Mouse (Mus musculus): ENCODE measurements around the gene Ap3b1. TPM values are rescaled to one million over a fixed set of nuclear protein-coding genes. Genes with fewer than 3 reads are reported as not detected.

The Ap3b1 gene
- total RNA-seq, 2 experiments from 2014 or later = 29.4 to 31.8 TPM

DNA sequence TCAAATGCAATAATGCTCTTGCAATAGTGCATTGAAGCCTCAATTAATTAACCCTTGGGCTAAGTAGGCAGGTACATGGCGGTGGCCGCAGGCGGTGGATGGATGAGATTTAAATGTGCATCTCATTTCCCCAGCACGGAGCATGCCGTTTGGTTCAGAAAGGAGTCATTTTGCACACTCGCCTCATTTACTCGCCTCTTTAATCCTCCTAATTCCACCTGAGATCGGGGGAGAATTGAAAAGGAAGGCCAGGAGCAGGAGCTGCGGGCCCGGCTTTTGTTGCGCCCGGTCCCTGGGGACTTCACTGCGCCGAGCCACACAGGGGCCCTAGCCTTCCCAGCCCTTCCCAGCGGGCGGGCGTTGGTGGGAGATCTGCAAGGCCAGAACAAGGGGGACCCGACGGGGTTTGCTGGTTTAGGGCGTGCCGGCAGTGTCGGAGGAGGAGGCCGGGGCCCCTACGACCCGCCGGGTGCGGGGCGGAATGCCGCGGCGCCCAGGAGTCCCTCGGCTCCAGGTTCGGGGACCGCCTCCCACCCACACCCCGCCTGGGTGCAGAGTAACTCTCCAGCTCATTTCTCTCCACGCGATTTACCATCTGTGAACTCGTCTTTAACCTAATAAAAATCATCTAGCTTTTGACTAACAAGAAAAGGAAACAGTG lies 237.1 kb downstream of the Ap3b1 start:
- peak; percentile 6 for DNase-seq

DNA sequence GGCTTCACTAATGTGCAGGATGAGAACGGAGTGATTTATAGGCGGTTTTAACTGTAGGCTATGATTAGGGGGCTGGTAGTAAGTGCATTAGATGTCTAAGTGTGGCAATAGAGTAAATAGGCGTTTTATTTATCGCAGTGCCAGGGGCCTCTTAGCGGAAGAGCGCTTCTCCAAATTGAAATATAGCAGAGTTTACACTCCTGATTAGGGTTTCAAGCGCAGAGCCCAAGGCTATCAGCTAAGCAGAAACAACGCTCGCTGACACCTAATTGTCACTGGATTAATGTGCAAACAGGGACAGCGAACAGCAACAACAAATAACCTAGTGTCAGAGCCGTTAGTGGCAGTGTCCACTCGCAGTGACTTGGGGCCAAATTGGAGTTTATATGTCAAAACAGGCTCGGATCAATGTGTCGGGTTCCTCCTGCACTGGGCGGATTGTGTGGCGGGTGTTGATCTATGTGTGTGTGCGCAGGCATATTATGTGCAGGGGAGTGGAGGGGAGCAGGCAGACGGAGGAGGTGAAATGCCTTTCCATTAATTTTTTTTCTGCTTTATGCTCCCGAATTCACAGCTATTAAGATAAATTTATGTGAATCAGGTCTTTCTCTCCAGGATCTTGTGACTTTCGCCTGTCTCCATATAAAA lies 237.8 kb downstream of the Ap3b1 start:
- no peak for DNase-seq

DNA sequence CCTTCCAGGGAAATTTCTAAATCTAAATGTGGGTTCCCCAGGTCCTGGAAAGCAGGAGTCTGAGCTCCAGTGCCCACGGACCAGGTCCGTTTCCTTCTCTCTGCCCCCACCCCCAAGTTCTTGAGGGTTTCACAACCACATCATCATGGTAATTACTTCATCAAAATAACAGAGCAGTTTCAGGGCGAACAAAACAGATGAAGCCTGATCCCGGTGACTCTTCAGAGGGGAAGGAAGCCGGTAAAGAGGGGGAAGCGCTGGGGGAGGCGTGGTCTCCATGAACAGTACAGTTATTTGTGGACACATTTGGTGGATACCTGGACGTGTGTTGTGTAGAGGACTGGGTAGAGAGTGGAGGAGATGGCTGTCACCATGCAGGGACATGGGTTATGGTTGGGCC lies 241.0 kb downstream of the Ap3b1 start:
- DNase-seq = no peak

DNA sequence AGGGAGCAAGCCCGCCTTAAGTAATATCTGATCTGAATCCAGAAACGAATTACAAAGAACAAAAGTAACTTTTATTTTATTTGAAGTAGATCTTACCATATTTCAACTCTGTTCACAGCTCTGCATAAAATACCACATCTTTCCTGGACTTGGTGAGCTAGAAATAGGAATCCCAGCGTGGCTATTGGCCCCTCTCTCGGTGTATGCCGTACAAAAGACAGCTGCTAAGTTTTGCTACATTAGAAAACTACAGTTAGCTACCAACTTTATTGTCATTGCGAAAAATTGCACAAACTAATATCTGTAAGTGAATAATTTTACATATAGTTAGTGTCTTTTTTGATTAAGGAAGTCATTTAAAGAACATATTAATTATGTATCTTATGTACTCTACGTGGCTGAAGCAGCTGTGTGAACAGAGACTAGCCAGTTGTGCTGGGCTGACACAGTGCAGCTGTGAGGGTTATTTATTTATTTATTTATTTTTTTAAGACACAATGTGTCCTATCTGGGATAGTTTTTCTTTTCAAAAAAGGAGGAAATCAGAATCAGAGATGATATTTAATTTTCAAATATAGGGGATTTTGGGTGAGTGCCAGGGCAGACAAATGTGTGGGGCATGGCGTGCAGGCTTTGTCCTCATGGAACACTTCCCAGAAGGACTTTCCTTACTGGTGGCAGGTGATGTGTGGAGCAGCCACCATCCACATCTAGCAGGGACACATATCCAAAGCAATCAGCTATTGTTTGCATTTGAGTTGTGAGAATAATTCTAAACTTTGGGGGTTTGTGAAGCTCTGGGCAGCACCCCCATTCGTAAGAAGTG lies 248.5 kb downstream of the Ap3b1 start:
- no peak for DNase-seq

DNA sequence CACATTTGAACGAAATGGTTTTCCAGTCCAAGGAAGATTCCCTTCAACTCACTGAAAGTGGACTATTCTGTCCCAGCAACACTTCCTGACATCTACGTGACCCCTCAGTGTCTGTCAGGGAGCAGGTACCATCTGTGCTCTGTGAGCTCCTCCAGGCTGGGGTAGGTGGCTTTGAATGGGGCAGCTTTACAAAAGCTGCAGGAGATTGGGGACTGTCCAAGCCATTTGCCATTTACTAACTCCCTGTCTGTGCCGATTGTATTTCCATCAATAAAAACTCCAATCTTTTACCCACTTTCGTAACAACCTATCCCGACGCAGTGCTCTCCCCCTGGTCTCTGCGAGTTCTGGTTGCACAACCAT lies 249.1 kb downstream of the Ap3b1 start:
- DNase-seq = no peak

DNA sequence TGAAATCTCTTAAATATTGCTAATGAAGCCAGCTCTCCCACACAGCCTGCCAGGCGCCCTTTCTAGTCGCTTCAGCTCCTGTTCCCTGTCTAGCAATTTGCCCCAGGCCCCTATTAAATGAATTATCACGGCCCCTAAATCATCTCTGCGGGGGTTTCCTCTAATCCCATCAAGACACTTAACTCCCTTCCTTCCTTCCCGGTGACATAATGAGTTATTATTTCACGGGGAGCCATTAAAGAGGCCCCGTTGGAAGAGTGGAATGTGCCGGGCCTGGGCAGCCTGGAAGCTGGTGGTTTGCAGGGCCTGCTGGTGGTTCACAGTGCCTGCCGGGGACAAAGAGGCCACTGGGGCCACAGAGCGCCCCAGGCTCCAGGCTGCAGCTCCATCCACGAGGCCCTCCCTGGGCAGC lies 249.7 kb downstream of the Ap3b1 start:
- DNase-seq = no peak

DNA sequence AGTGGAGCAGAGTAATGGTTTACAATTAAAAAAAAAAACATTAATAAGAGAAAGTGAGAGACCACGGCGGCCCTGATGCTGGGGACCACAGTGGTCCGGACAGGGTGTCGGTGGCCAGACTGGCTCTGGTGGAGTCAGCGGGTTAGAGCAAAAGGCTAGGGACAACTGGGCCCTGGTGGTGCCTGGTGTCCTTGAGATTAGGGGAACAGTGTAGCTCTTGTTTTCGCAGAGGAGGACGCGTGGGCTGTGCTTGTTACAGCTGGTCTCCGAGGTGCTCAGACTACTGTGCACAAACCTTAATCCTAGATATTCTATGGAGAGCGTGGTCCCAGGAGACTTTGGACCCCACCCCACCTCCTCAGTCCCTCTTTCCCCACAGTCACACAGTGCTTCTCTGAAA lies 250.2 kb downstream of the Ap3b1 start:
- no peak for DNase-seq

Small RNA genes lying within 50 kb of the gene (microRNA-seq; reads per million reads assigned to microRNA genes)
- 0 reads per million in 2 experiments for gene Gm25109

Other genes with a start within 250 kb of the Ap3b1 start
- 10 to 100 TPM; 32.9 to 37.3 TPM for gene Scamp1, start 73.1 kb upstream of the Ap3b1 start, total RNA-seq (2021)